Mouse (Mus musculus) liver, embryonic 14.5 days (tissue): Measurements from ENCODE around the gene Gpr141. TPM values are rescaled to one million over a fixed set of nuclear protein-coding genes. Genes with fewer than 3 reads are reported as not detected.

ENCODE experiments used
- ATAC-seq: fragments of 200-750 bp; cut with Nextera tagmentation; 2 replicates; pipeline ENCODE4 v1.8.0; 2017; ENCODE audit warnings: moderate number of reproducible peaks, mild to moderate bottlenecking, moderate library complexity; ENCODE audit not compliant: insufficient read depth
- DNase-seq, 3 experiments: peaks; one replicate each; pipeline ENCODE4 v3.0.0-alpha.2; 2012 to 2013; ENCODE audit warnings: low read depth in 3 of 3, low spot score in 3 of 3
- H3K27ac ChIP-seq: fragments of 300-500 bp; sonication (generic); 2 replicates; pipeline ENCODE4 v1.5.1; 2014; ENCODE audit warnings: moderate library complexity, mild to moderate bottlenecking, control low read depth, inconsistent platforms
- H3K27me3 ChIP-seq: fragments of 300-500 bp; sonication (generic); 2 replicates; pipeline ENCODE4 v1.6.1; 2014; ENCODE audit warnings: mild to moderate bottlenecking, low read length, moderate library complexity; ENCODE audit not compliant: control insufficient read depth, insufficient read depth
- H3K36me3 ChIP-seq: fragments of 300-500 bp; sonication (generic); replicated peaks from 2 replicates; pipeline ENCODE4 v1.6.1; 2014; ENCODE audit warnings: low read depth; ENCODE audit not compliant: control insufficient read depth, insufficient read depth
- H3K4me1 ChIP-seq, 2 experiments: fragments of 200-500 bp in 1 of 2; fragments of 300-500 bp in 1 of 2; sonication (generic) in 1 of 2; replicated peaks; 2 replicates each; pipeline ENCODE4 v1.6.1; 2012 to 2014; ENCODE audit warnings: antibody characterized with exemption in 1 of 2, inconsistent platforms in 1 of 2, low read length in 1 of 2; ENCODE audit not compliant: control insufficient read depth in 2 of 2, insufficient read depth in 2 of 2
- H3K4me2 ChIP-seq: fragments of 300-500 bp; sonication (generic); 2 replicates; pipeline ENCODE4 v1.6.1; 2014; ENCODE audit warnings: low read depth, mild to moderate bottlenecking, control low read depth, moderate library complexity
- H3K4me3 ChIP-seq, 2 experiments: fragments of 200-500 bp in 1 of 2; fragments of 300-500 bp in 1 of 2; sonication (generic) in 1 of 2; 2 replicates each; pipeline ENCODE4 v1.5.1; 2012 to 2014; ENCODE audit warnings: low read depth in 2 of 2, low read length in 2 of 2, mild to moderate bottlenecking in 2 of 2, control low read depth in 1 of 2, inconsistent platforms in 1 of 2, moderate library complexity in 1 of 2; ENCODE audit not compliant: insufficient read depth in 1 of 2
- H3K9ac ChIP-seq: fragments of 300-500 bp; sonication (generic); replicated peaks from 2 replicates; pipeline ENCODE4 v1.6.1; 2014; ENCODE audit warnings: mild to moderate bottlenecking, control low read depth, moderate library complexity
- H3K9me3 ChIP-seq: fragments of 300-500 bp; sonication (generic); 2 replicates; pipeline ENCODE4 v1.6.1; 2016; ENCODE audit warnings: low read length, mixed read lengths; ENCODE audit not compliant: control insufficient read depth
- CTCF ChIP-seq: IDR thresholded peaks from 2 replicates; pipeline ENCODE4 v1.5.1; 2016; ENCODE audit warnings: antibody characterized with exemption, low read depth, control low read depth
- EP300 ChIP-seq: IDR thresholded peaks from 2 replicates; pipeline ENCODE4 v1.6.1; 2016; ENCODE audit warnings: antibody characterized with exemption, low read depth
- WGBS: fragments of 180-500 bp; shearing (Covaris S2); extraction: QIAGEN DNeasy Blood & Tissue Kit; methylation state at CpG from one replicate; pipeline ENCODE4 v1.1.7; 2014; ENCODE audit not compliant: insufficient replicate concordance; 5-methylcytosine and 5-hydroxymethylcytosine counted together
- polyA plus RNA-seq, 2 experiments: library from polyadenylated mRNA; depleted of rRNA in 1 of 2; stranded (reverse) in 1 of 2; unstranded in 1 of 2; fragments of >200 nt; fragmentation: Nextera tagmentation in 1 of 2; extraction: Ambion mirVana in 1 of 2; gene quantifications; 2 replicates each; pipeline versions ENCODE4 v1.2.1 to v1.2.3; 2012 to 2014

Gpr141 gene
- polyA plus RNA-seq, 2 experiments, result 0.65 to 2.8 TPM

DNA sequence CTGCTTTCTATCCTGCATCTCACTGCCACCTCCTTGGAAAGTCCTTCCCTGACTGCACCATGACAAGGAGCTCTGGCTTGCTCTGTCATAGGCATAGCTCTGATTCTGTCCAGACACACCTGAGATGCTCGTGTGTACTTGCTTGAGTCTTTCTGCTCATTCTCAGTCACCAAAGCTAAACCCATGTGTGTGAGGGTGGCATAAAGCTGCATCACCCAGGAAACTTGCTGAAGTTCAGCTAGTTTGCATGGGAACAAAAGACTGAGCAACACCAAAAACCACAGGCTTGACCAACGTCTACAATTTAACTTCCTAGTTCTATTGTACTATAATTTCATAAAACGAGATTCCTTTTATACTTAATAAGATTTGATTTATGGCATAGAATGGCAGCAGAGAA lies 18.6 kb upstream of the Gpr141 start:
- ATAC-seq (no peak), DNase-seq (no peak)
- no peak overlapping the region for H3K4me3 ChIP-seq
- no peak overlapping the region for H3K27ac ChIP-seq
- H3K4me1 ChIP-seq, result no peaks in the 10 kb centered on the region
- TF ChIP-seq EP300 (no peak), CTCF (no peak)
- no peak overlapping the region for H3K9ac ChIP-seq
- H3K4me2 ChIP-seq, result no peak overlapping the region
- 35% methylated on average over 3 of the region's 3 CpGs for WGBS
- no peaks in the 10 kb centered on the region for H3K9me3 ChIP-seq
- no peaks in the 10 kb centered on the region for H3K36me3 ChIP-seq
- no peaks in the 10 kb centered on the region for H3K27me3 ChIP-seq

DNA sequence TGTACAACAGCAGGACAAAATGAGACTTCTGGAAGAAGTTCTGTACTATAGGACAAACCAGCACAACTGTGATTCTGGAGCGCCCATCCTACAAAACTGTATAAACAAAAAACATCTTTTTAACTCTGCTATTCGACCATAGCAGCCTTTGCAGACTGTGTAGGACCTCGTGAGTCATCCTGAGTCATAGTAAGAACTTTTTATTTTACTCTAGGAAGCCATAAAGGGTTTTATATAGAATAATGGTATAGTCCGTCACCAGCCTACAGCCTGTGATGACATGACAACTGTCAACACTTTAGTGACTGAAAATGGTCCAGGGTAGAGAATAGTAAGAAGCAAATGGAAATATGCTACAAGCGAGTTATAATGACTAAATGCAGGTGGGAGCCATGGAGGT lies 17.6 kb upstream of the Gpr141 start:
- Histone ChIP-seq H3K9me3 (no peaks in the 10 kb centered on the region), H3K36me3 (no peaks in the 10 kb centered on the region), H3K27ac (no peak overlapping the region), H3K9ac (no peak overlapping the region), H3K4me1 (no peaks in the 10 kb centered on the region), H3K4me3 (no peak overlapping the region), H3K27me3 (no peaks in the 10 kb centered on the region), H3K4me2 (no peak overlapping the region)
- ATAC-seq (no peak), DNase-seq (no peak)
- WGBS, result 44% methylated on average over 5 of the region's 5 CpGs
- TF ChIP-seq EP300, result no peak
- TF ChIP-seq CTCF, result no peak

DNA sequence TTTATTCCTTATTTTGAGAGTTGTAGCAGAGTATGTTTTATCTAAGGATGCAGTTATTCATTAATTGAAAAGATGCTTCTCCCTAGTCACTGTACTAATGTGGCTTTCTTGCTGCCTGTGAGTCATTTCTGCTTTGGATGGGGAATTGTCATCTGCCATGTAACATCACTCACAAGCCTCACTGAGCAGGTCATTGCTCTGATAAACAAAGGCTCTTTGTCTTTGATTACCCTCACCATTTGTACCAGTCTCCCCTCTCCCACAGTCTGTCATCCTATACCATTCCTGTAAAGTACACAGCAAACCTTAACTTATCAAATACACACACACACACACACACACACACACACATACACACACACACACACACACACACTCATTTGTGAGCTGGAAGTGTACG lies 16.1 kb upstream of the Gpr141 start:
- no peak overlapping the region for H3K4me3 ChIP-seq
- H3K27ac ChIP-seq, result no peak overlapping the region
- no peak overlapping the region for H3K9ac ChIP-seq
- H3K4me2 ChIP-seq, result no peak overlapping the region
- DNase-seq, result no peak
- no peaks in the 10 kb centered on the region for H3K36me3 ChIP-seq
- H3K9me3 ChIP-seq, result no peaks in the 10 kb centered on the region
- TF ChIP-seq CTCF (no peak), EP300 (no peak)
- WGBS, result 57% methylated on average over 1 of the region's 1 CpGs
- H3K4me1 ChIP-seq, result no peaks in the 10 kb centered on the region
- no peaks in the 10 kb centered on the region for H3K27me3 ChIP-seq
- no peak for ATAC-seq

DNA sequence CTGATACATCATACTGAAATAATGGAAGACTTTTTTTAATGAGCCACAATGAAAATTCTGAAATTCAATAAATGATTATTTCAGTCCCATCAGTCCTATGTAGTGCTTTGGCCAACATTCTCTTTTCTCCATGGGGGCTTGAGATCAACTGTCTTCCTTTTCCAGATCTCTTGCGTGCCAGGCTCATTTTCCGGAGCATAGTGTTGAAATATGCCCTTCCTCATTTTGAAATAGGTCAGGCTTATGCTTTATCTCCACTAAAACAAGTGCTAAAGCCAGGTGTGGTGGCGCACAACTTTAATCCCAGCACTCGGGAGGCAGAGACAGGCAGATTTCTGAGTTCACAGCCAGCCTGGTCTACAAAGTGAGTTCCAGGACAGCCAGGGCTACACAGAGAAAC lies 6.5 kb upstream of the Gpr141 start:
- no peak for ATAC-seq
- Histone ChIP-seq H3K9me3 (no peaks in the 10 kb centered on the region), H3K27me3 (no peaks in the 10 kb centered on the region), H3K4me3 (no peak overlapping the region), H3K9ac (no peak overlapping the region), H3K4me1 (no peaks in the 10 kb centered on the region), H3K27ac (no peak overlapping the region), H3K4me2 (no peak overlapping the region), H3K36me3 (no peaks in the 10 kb centered on the region)
- 56% methylated on average over 4 of the region's 4 CpGs for WGBS
- no peak for DNase-seq
- TF ChIP-seq CTCF (no peak), EP300 (no peak)

DNA sequence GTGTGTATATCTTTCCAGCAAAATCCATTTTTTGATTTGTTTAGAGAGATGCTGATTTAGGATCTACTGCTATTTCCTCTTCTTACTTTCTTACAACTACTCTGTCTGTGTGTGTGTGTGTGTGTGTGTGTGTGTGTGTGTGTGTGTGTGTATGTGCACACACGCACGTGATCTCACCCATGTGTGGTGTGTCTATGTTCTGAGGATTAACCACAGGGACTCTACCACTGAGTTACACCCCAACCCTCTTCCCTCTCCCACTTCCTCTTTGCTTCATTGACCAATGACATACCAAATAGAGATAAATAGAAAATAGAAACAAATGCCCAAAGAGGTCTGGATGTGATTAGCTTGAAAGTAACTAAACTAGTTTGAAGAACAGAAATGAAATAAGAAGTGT lies 4.0 kb upstream of the Gpr141 start:
- no peaks in the 10 kb centered on the region for H3K9me3 ChIP-seq
- H3K27me3 ChIP-seq, result no peaks in the 10 kb centered on the region
- ATAC-seq (no peak), DNase-seq (peak in 1 of 3 experiments; percentile 19)
- H3K9ac ChIP-seq, result no peak overlapping the region
- no peaks in the 10 kb centered on the region for H3K4me1 ChIP-seq
- H3K36me3 ChIP-seq, result no peaks in the 10 kb centered on the region
- H3K27ac ChIP-seq, result no peak overlapping the region
- WGBS, result 22% methylated on average over 2 of the region's 2 CpGs
- no peak overlapping the region for H3K4me2 ChIP-seq
- no peak for TF ChIP-seq CTCF
- no peak for TF ChIP-seq EP300
- H3K4me3 ChIP-seq, result no peak overlapping the region

DNA sequence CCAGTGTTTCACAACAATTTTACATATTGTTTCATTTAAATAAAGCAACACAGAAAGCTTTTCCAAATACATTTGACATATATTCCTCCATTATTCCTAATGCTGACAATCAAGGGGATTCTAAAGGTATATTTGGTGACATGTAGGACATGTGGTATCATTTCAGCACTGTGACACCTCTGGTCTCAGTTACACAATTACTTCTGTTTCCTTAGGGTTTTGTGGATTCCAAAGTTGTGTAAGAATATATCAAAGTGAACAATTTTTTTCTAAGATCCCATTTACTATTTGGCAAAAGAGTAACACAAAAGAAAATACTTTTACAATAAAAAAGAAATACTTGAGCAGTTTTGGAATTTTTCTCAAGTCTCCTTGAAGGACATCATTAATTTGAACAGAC lies 2.4 kb downstream of the Gpr141 start:
- ATAC-seq (no peak), DNase-seq (no peak)
- Histone ChIP-seq H3K9me3 (no peaks in the 10 kb centered on the region), H3K4me3 (no peak overlapping the region), H3K27me3 (no peaks in the 10 kb centered on the region), H3K4me2 (no peak overlapping the region), H3K27ac (no peak overlapping the region), H3K36me3 (no peaks in the 10 kb centered on the region), H3K4me1 (no peaks in the 10 kb centered on the region), H3K9ac (no peak overlapping the region)
- TF ChIP-seq EP300 (no peak), CTCF (no peak)
